Mouse (Mus musculus): ENCODE data around the gene Clpb. TPM values are rescaled to one million over a fixed set of nuclear protein-coding genes. Genes with fewer than 3 reads are reported as not detected.

Clpb gene
- polyA plus RNA-seq, 1 experiment from 2014 or later: 34.6 TPM

- no peak for DNase-seq (ENCODE audit: low spot score)
- 91% methylated on average over 5 of the region's 5 CpGs for WGBS
Measured at GRCm38 (mm10) chr7:101710236-101710635, 46.8 kb downstream of the Clpb start.

GRCm38 (mm10) chr7:101713828-101714400, 50.5 kb downstream of the Clpb start:
- no peaks in the 10 kb centered on the region for H3K36me3 ChIP-seq (ENCODE audit: insufficient read depth, low read length)
- H3K4me3 ChIP-seq (replicated peaks; ENCODE audit: low read depth, low read length): no peak overlapping the region
- no peak overlapping the region for H3K27ac ChIP-seq
- H3K9ac ChIP-seq (ENCODE audit: low read depth, low read length): no peak overlapping the region
- H3K4me2 ChIP-seq (ENCODE audit: low read length): no peak overlapping the region
- no peaks in the 10 kb centered on the region for H3K27me3 ChIP-seq (ENCODE audit: insufficient read depth, low read length)
- no peak for TF ChIP-seq CTCF (IDR thresholded peaks at IDR 0.05; ENCODE audit: low read depth)
- DNase-seq (ENCODE audit: low spot score): peak; percentile 6
- H3K4me1 ChIP-seq (replicated peaks; ENCODE audit: insufficient read depth, low read length): no peaks in the 10 kb centered on the region
- no peak for ATAC-seq (replicated peaks; ENCODE audit: low FRiP score, low read depth)
- H3K9me3 ChIP-seq (replicated peaks; ENCODE audit: low read length): no peaks in the 10 kb centered on the region
- 81% methylated on average over 9 of the region's 9 CpGs for WGBS

More at GRCm38 (mm10) chr7:101710236-101710635, 46.8 kb downstream of the Clpb start:
- H3K4me1 ChIP-seq (replicated peaks; ENCODE audit: insufficient read depth, low read length): no peaks in the 10 kb centered on the region
- no peak for ATAC-seq (replicated peaks; ENCODE audit: low FRiP score, low read depth)
- H3K27ac ChIP-seq: no peak overlapping the region
- H3K4me3 ChIP-seq (replicated peaks; ENCODE audit: low read depth, low read length): no peak overlapping the region
- no peak overlapping the region for H3K9ac ChIP-seq (ENCODE audit: low read depth, low read length)
- H3K27me3 ChIP-seq (ENCODE audit: insufficient read depth, low read length): no peaks in the 10 kb centered on the region
- no peak overlapping the region for H3K4me2 ChIP-seq (ENCODE audit: low read length)
- no peak for TF ChIP-seq CTCF (IDR thresholded peaks at IDR 0.05; ENCODE audit: low read depth)
- no peaks in the 10 kb centered on the region for H3K9me3 ChIP-seq (replicated peaks; ENCODE audit: low read length)
- no peaks in the 10 kb centered on the region for H3K36me3 ChIP-seq (ENCODE audit: insufficient read depth, low read length)

DNA sequence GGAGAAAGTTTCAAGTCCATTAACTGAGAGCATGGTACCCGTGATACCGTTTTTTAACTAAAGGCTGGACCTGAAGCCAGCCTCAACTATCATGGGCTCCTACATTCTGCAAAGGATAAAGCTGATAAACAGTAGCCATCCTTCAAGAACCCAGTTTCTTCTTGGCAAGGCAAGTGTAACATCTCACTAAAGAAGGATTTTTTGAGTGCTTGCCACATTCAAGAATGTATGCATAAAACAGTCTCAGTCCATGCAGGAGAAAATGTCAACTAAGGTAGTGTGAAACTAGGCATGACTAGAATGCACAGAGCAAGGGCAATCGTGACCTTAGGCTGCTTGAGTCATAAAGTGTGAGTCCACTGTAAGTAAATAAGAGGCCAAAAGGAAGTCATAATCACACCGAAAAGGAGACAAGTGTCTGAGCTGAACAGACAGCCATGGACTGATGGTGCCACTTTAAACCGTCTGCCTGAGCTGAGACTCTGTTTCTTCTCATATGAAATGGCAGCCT, 51.7 kb downstream of the Clpb start:
- Histone ChIP-seq H3K36me3 (ENCODE audit: insufficient read depth, low read length) (no peaks in the 10 kb centered on the region), H3K9ac (ENCODE audit: low read depth, low read length) (no peak overlapping the region), H3K27ac (no peak overlapping the region), H3K4me3 (replicated peaks; ENCODE audit: low read depth, low read length) (no peak overlapping the region), H3K9me3 (replicated peaks; ENCODE audit: low read length) (no peaks in the 10 kb centered on the region), H3K27me3 (ENCODE audit: insufficient read depth, low read length) (no peaks in the 10 kb centered on the region), H3K4me2 (ENCODE audit: low read length) (no peak overlapping the region), H3K4me1 (replicated peaks; ENCODE audit: insufficient read depth, low read length) (no peaks in the 10 kb centered on the region)
- ATAC-seq (replicated peaks; ENCODE audit: low FRiP score, low read depth) (no peak), DNase-seq (ENCODE audit: low spot score) (no peak)
- no peak for TF ChIP-seq CTCF (IDR thresholded peaks at IDR 0.05; ENCODE audit: low read depth)
- WGBS: 50% methylated on average over 5 of the region's 5 CpGs

GRCm38 (mm10) chr7:101720356-101720755, 56.9 kb downstream of the Clpb start:
- H3K9ac ChIP-seq (ENCODE audit: low read depth, low read length): no peak overlapping the region
- no peaks in the 10 kb centered on the region for H3K27me3 ChIP-seq (ENCODE audit: insufficient read depth, low read length)
- no peaks in the 10 kb centered on the region for H3K4me1 ChIP-seq (replicated peaks; ENCODE audit: insufficient read depth, low read length)
- H3K36me3 ChIP-seq (ENCODE audit: insufficient read depth, low read length): 0 out of 2 replicates have a peak, but pooled peaks cover 2% of the 10 kb centered on the region
- TF ChIP-seq CTCF (IDR thresholded peaks at IDR 0.05; ENCODE audit: low read depth): no peak
- ATAC-seq (replicated peaks; ENCODE audit: low FRiP score, low read depth): no peak
- WGBS: 69% methylated on average over 3 of the region's 3 CpGs
- no peak overlapping the region for H3K4me2 ChIP-seq (ENCODE audit: low read length)
- no peak for DNase-seq (ENCODE audit: low spot score)
- no peaks in the 10 kb centered on the region for H3K9me3 ChIP-seq (replicated peaks; ENCODE audit: low read length)
- no peak overlapping the region for H3K27ac ChIP-seq
- no peak overlapping the region for H3K4me3 ChIP-seq (replicated peaks; ENCODE audit: low read depth, low read length)

- H3K9ac ChIP-seq (ENCODE audit: low read depth, low read length): no peak overlapping the region
- H3K4me2 ChIP-seq (ENCODE audit: low read length): no peak overlapping the region
- no peaks in the 10 kb centered on the region for H3K4me1 ChIP-seq (replicated peaks; ENCODE audit: insufficient read depth, low read length)
- 0 out of 2 replicates have a peak, but pooled peaks cover 2% of the 10 kb centered on the region for H3K36me3 ChIP-seq (ENCODE audit: insufficient read depth, low read length)
- no peaks in the 10 kb centered on the region for H3K27me3 ChIP-seq (ENCODE audit: insufficient read depth, low read length)
- no peak overlapping the region for H3K4me3 ChIP-seq (replicated peaks; ENCODE audit: low read depth, low read length)
- peak; percentile 60 for TF ChIP-seq CTCF (IDR thresholded peaks at IDR 0.05; ENCODE audit: low read depth)
- WGBS: 70% methylated on average over 4 of the region's 4 CpGs
- ATAC-seq (replicated peaks; ENCODE audit: low FRiP score, low read depth) (no peak; the same call in 1 of the 2 replicates), DNase-seq (ENCODE audit: low spot score) (peak; percentile 36)
- no peak overlapping the region for H3K27ac ChIP-seq
- H3K9me3 ChIP-seq (replicated peaks; ENCODE audit: low read length): no peaks in the 10 kb centered on the region
Measured at GRCm38 (mm10) chr7:101725081-101725480, 61.6 kb downstream of the Clpb start.

- H3K4me2 ChIP-seq (ENCODE audit: low read length): no peak overlapping the region
- no peaks in the 10 kb centered on the region for H3K27me3 ChIP-seq (ENCODE audit: insufficient read depth, low read length)
- H3K36me3 ChIP-seq (ENCODE audit: insufficient read depth, low read length): 0 out of 2 replicates have a peak, but pooled peaks cover 2% of the 10 kb centered on the region
- 6% methylated on average over 2 of the region's 2 CpGs for WGBS
- no peak overlapping the region for H3K9ac ChIP-seq (ENCODE audit: low read depth, low read length)
- no peak overlapping the region for H3K27ac ChIP-seq
- no peaks in the 10 kb centered on the region for H3K4me1 ChIP-seq (replicated peaks; ENCODE audit: insufficient read depth, low read length)
- no peak for ATAC-seq (replicated peaks; ENCODE audit: low FRiP score, low read depth)
- peak; percentile 18 for DNase-seq (ENCODE audit: low spot score)
- no peak for TF ChIP-seq CTCF (IDR thresholded peaks at IDR 0.05; ENCODE audit: low read depth)
- no peaks in the 10 kb centered on the region for H3K9me3 ChIP-seq (replicated peaks; ENCODE audit: low read length)
- H3K4me3 ChIP-seq (replicated peaks; ENCODE audit: low read depth, low read length): no peak overlapping the region
Measured at GRCm38 (mm10) chr7:101726980-101727379, 63.5 kb downstream of the Clpb start.

All from kidney, postnatal 0 days (tissue).